Mouse (Mus musculus): Measurements from ENCODE around the gene Ppat.

GRCm38 (mm10) chr5:76953794-76954193 lies 2.4 kb upstream of the Ppat start:
- TF ChIP-seq EP300 (IDR thresholded peaks at IDR 0.05; ENCODE audit: insufficient read depth, low read depth, low read length) (no peak), POLR2A (IDR thresholded peaks at IDR 0.05; ENCODE audit: insufficient read depth, low read depth, low read length) (no peak), CTCF (IDR thresholded peaks at IDR 0.05) (no peak)
